Mouse (Mus musculus): ENCODE data around the gene Slc17a5. TPM values are rescaled to one million over a fixed set of nuclear protein-coding genes. Genes with fewer than 3 reads are reported as not detected.

Slc17a5 gene
- total and polyA plus RNA-seq, 3 experiments: 1.5 to 11.6 (median 8.6) TPM

DNA sequence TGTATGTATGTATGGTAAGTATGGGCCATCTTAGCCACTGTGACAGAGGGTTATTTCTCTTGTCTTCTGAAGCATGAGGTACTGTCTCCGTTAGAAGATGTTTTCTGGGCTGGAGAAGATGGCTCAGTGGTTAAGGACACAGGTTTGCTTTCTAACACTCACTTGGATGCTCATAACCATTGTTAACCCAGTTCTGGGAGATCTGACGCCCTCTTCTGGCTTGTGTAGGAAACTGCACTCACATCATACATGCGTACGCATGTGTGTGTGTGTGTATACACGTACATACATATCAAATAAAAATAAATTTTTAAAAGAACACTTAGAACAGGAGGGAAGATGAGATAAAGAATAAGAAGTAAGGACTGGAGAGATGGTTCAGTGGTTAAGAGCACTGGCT is 11.4 kb downstream of the Slc17a5 start:
- no peaks in the 10 kb centered on the region for H3K9me3 ChIP-seq (replicated peaks)
- H3K4me3 ChIP-seq (ENCODE audit: low read depth, low read length): no peak overlapping the region
- no peak for ATAC-seq (ENCODE audit: extremely low read depth, insufficient number of reproducible peaks, low FRiP score, poor library complexity, severe bottlenecking)
- H3K27me3 ChIP-seq (ENCODE audit: insufficient read depth, low read length): no peaks in the 10 kb centered on the region
- DNase-seq (ENCODE audit: low spot score): no peak
- H3K4me1 ChIP-seq (ENCODE audit: insufficient read depth, low read depth, low read length): peaks cover 16% of the 10 kb centered on the region
- TF ChIP-seq CTCF (IDR thresholded peaks at IDR 0.05; ENCODE audit: low read depth, low read length) (no peak), POLR2AphosphoS5 (IDR thresholded peaks at IDR 0.05; ENCODE audit: insufficient replicate concordance, low read depth, low read length) (no peak), GATA1 (IDR thresholded peaks at IDR 0.05; ENCODE audit: borderline replicate concordance, low read length) (no peak)
- peaks cover 37% of the 10 kb centered on the region for H3K36me3 ChIP-seq (replicated peaks)

DNA sequence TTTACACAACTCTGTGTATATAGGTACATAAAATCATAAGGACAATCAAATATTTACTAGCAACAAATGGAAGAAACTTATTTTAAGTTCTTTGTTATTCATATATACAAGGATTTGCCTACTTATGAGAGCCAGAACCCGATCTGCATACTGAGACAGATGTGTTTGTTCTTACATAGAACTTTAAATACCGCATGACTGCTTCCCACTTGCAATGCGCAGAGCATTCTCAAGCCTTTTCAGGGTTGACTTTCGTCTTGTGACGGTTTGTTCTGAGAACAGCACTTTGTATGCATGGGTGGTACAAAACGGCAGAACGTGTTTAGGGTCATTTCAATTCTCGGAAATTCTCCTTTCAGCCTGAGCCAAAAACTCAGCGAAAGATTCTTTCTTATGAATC is 17.9 kb downstream of the Slc17a5 start:
- H3K4me3 ChIP-seq (ENCODE audit: low read depth, low read length): no peak overlapping the region
- H3K4me1 ChIP-seq (ENCODE audit: insufficient read depth, low read depth, low read length): no peaks in the 10 kb centered on the region
- no peaks in the 10 kb centered on the region for H3K9me3 ChIP-seq (replicated peaks)
- H3K36me3 ChIP-seq (replicated peaks): peaks cover 25% of the 10 kb centered on the region
- H3K27me3 ChIP-seq (ENCODE audit: insufficient read depth, low read length): no peaks in the 10 kb centered on the region
- DNase-seq (ENCODE audit: low spot score) (no peak), ATAC-seq (ENCODE audit: extremely low read depth, insufficient number of reproducible peaks, low FRiP score, poor library complexity, severe bottlenecking) (no peak)
- TF ChIP-seq POLR2AphosphoS5 (IDR thresholded peaks at IDR 0.05; ENCODE audit: insufficient replicate concordance, low read depth, low read length): no peak
- TF ChIP-seq CTCF (IDR thresholded peaks at IDR 0.05; ENCODE audit: low read depth, low read length): no peak
- TF ChIP-seq GATA1 (IDR thresholded peaks at IDR 0.05; ENCODE audit: borderline replicate concordance, low read length): no peak
- TF ChIP-seq GATA2 (IDR thresholded peaks at IDR 0.05; ENCODE audit: borderline replicate concordance, low read depth, low read length): no peak
- no peak for TF ChIP-seq TAL1 (conservative IDR thresholded peaks at IDR 0.05; ENCODE audit: low read depth, low read length)

DNA sequence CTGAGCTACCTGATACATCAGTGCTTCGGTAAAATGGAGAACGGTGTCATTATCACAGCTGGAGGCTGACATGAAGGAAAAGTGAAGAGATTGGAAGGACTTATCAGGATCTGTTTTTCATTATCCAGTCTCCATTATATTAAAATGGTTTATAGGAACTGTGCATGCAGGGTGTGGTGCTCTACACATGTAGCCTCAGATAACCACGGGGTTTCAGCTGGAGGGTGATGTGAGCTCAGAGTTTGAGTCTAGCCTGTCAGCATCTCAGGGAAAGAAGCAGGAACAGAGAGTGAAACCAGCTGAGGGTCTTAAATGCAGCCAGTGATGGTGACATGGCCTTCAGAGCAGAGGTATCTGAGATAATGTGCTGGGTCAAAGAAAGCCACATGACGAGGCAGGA is 28.4 kb downstream of the Slc17a5 start:
- no peak for TF ChIP-seq GATA2 (IDR thresholded peaks at IDR 0.05; ENCODE audit: borderline replicate concordance, low read depth, low read length)
- no peak for TF ChIP-seq GATA1 (IDR thresholded peaks at IDR 0.05; ENCODE audit: borderline replicate concordance, low read length)
- no peak for TF ChIP-seq POLR2AphosphoS5 (IDR thresholded peaks at IDR 0.05; ENCODE audit: insufficient replicate concordance, low read depth, low read length)
- no peak for TF ChIP-seq CTCF (IDR thresholded peaks at IDR 0.05; ENCODE audit: low read depth, low read length)
- TF ChIP-seq TAL1 (conservative IDR thresholded peaks at IDR 0.05; ENCODE audit: low read depth, low read length): no peak
- peaks cover 25% of the 10 kb centered on the region for H3K36me3 ChIP-seq (replicated peaks)
- no peaks in the 10 kb centered on the region for H3K27me3 ChIP-seq (ENCODE audit: insufficient read depth, low read length)
- DNase-seq (ENCODE audit: low spot score) (no peak), ATAC-seq (ENCODE audit: extremely low read depth, insufficient number of reproducible peaks, low FRiP score, poor library complexity, severe bottlenecking) (no peak)
- no peak overlapping the region for H3K4me3 ChIP-seq (ENCODE audit: low read depth, low read length)
- peaks cover 4% of the 10 kb centered on the region; the same call in 1 of the 2 replicates for H3K4me1 ChIP-seq (ENCODE audit: insufficient read depth, low read depth, low read length)
- no peaks in the 10 kb centered on the region for H3K9me3 ChIP-seq (replicated peaks)

DNA sequence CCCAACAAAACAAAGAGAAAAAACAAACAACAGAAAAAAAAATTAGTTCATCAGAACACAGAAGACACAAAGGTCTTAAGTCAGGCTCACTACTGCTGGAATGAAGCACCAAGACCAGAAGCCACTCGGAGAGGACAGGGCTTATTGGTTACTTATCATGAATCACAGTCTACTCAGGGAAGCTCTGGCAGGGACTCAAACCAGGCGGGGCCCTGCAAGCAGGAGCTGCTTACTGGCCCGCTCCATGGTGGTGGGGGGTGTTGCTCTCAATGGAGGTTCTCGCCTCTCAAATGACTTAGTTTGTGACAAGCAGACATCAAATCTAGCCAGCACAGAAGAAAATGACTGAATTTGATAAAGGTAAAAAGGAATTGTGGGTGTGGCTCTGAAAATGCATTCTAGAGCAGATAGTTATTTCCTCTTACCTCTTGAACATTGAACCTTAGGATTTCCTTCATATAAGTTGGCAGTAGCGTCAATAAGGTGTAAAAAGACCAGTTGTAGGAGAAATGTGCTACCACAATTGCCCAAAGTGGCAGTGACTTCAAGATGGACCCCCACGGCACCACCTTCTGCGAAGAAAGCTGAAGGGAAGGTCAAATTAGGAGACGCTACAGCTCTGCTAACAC is 29.1 kb downstream of the Slc17a5 start:
- ATAC-seq (ENCODE audit: extremely low read depth, insufficient number of reproducible peaks, low FRiP score, poor library complexity, severe bottlenecking) (no peak), DNase-seq (ENCODE audit: low spot score) (no peak)
- Histone ChIP-seq H3K4me1 (ENCODE audit: insufficient read depth, low read depth, low read length) (peaks cover 4% of the 10 kb centered on the region; the same call in 1 of the 2 replicates), H3K27me3 (ENCODE audit: insufficient read depth, low read length) (no peaks in the 10 kb centered on the region), H3K4me3 (ENCODE audit: low read depth, low read length) (no peak overlapping the region), H3K36me3 (replicated peaks) (peaks cover 29% of the 10 kb centered on the region), H3K9me3 (replicated peaks) (no peaks in the 10 kb centered on the region)
- TF ChIP-seq TAL1 (conservative IDR thresholded peaks at IDR 0.05; ENCODE audit: low read depth, low read length) (no peak), POLR2AphosphoS5 (IDR thresholded peaks at IDR 0.05; ENCODE audit: insufficient replicate concordance, low read depth, low read length) (no peak), GATA2 (IDR thresholded peaks at IDR 0.05; ENCODE audit: borderline replicate concordance, low read depth, low read length) (no peak), CTCF (IDR thresholded peaks at IDR 0.05; ENCODE audit: low read depth, low read length) (no peak), GATA1 (IDR thresholded peaks at IDR 0.05; ENCODE audit: borderline replicate concordance, low read length) (no peak)

DNA sequence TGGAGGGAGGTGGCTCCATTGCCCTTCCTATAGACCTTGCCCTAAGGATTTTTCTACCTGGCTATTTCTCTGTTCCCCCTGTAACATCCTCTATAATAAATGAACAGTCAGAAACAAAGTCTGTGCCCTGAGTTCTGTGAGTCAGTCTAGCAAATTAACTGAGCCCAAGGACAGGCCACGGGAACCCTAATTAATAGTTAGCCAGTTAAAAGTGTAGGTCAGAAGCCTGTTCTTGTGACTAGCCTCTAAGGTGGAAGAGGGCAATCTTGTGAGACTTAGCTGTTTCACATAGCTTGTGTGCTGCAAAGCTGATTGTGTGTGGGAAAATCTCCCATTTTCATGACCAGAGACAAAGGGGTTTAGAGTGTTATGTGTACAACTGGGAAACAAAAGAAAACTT is 30.8 kb downstream of the Slc17a5 start:
- Histone ChIP-seq H3K4me3 (ENCODE audit: low read depth, low read length) (no peak overlapping the region), H3K9me3 (replicated peaks) (no peaks in the 10 kb centered on the region), H3K27me3 (ENCODE audit: insufficient read depth, low read length) (no peaks in the 10 kb centered on the region), H3K36me3 (replicated peaks) (peaks cover 38% of the 10 kb centered on the region), H3K4me1 (ENCODE audit: insufficient read depth, low read depth, low read length) (peaks cover 4% of the 10 kb centered on the region; the same call in 1 of the 2 replicates)
- ATAC-seq (ENCODE audit: extremely low read depth, insufficient number of reproducible peaks, low FRiP score, poor library complexity, severe bottlenecking): no peak
- no peak for DNase-seq (ENCODE audit: low spot score)
- TF ChIP-seq TAL1 (conservative IDR thresholded peaks at IDR 0.05; ENCODE audit: low read depth, low read length): no peak
- TF ChIP-seq GATA2 (IDR thresholded peaks at IDR 0.05; ENCODE audit: borderline replicate concordance, low read depth, low read length): no peak
- TF ChIP-seq GATA1 (IDR thresholded peaks at IDR 0.05; ENCODE audit: borderline replicate concordance, low read length): no peak
- no peak for TF ChIP-seq CTCF (IDR thresholded peaks at IDR 0.05; ENCODE audit: low read depth, low read length)
- TF ChIP-seq POLR2AphosphoS5 (IDR thresholded peaks at IDR 0.05; ENCODE audit: insufficient replicate concordance, low read depth, low read length): no peak

DNA sequence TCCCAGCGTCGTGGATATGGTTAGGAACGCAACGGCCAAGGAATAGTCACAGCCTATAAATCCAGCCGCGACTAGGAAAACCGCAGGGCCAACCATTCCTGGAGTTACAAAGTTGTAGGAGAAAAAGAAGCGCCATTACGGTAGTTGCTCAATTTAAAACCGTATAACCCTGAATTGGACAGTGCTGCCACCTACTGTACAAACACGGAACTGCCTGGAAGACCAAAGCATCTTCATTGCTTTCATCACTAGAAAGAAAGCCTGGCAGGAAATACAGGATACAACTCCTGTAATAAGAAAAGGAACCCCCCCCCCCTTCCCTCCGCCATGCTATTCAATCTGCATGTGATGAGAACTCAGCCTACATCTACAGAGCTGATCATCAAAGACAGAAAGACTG is 34.9 kb downstream of the Slc17a5 start:
- DNase-seq (ENCODE audit: low spot score): peak; percentile 8
- H3K27me3 ChIP-seq (ENCODE audit: insufficient read depth, low read length): no peaks in the 10 kb centered on the region
- no peaks in the 10 kb centered on the region for H3K4me1 ChIP-seq (ENCODE audit: insufficient read depth, low read depth, low read length)
- no peak for ATAC-seq (ENCODE audit: extremely low read depth, insufficient number of reproducible peaks, low FRiP score, poor library complexity, severe bottlenecking)
- no peak overlapping the region for H3K4me3 ChIP-seq (ENCODE audit: low read depth, low read length)
- peaks cover 27% of the 10 kb centered on the region for H3K36me3 ChIP-seq (replicated peaks)
- no peaks in the 10 kb centered on the region for H3K9me3 ChIP-seq (replicated peaks)
- peak; percentile 84 for TF ChIP-seq CTCF (IDR thresholded peaks at IDR 0.05; ENCODE audit: low read depth, low read length)
- no peak for TF ChIP-seq GATA1 (IDR thresholded peaks at IDR 0.05; ENCODE audit: borderline replicate concordance, low read length)
